Mouse (Mus musculus) limb, embryonic 12.5 days (tissue): ENCODE measurements around the gene Psen2. TPM values are rescaled to one million over a fixed set of nuclear protein-coding genes. Genes with fewer than 3 reads are reported as not detected.

Experiments used
- ATAC-seq: fragments of 200-750 bp; cut with Nextera tagmentation; 2 replicates; pipeline ENCODE4 v1.8.0; 2017; ENCODE audit warnings: low read depth, moderate TSS enrichment; ENCODE audit not compliant: insufficient number of reproducible peaks, insufficient read depth, low FRiP score, low TSS enrichment
- H3K27ac ChIP-seq: fragments of 300-500 bp; sonication (generic); 2 replicates; pipeline ENCODE4 v1.5.1; 2016; ENCODE audit warnings: mild to moderate bottlenecking, moderate library complexity
- H3K27me3 ChIP-seq: fragments of 300-500 bp; sonication (generic); 2 replicates; pipeline ENCODE4 v1.6.1; 2016; ENCODE audit warnings: mild to moderate bottlenecking, moderate library complexity
- H3K36me3 ChIP-seq: fragments of 300-500 bp; sonication (generic); 2 replicates; pipeline ENCODE4 v1.6.1; 2016; ENCODE audit warnings: mild to moderate bottlenecking, moderate library complexity
- H3K4me1 ChIP-seq: fragments of 300-500 bp; sonication (generic); replicated peaks from 2 replicates; pipeline ENCODE4 v1.6.1; 2016
- H3K4me2 ChIP-seq: fragments of 300-500 bp; sonication (generic); 2 replicates; pipeline ENCODE4 v1.6.1; 2016; ENCODE audit warnings: mild to moderate bottlenecking, moderate library complexity
- H3K4me3 ChIP-seq: fragments of 300-500 bp; sonication (generic); replicated peaks from 2 replicates; pipeline ENCODE4 v1.5.1; 2016; ENCODE audit warnings: mild to moderate bottlenecking
- H3K9ac ChIP-seq: fragments of 300-500 bp; sonication (generic); replicated peaks from 2 replicates; pipeline ENCODE4 v1.6.1; 2016; ENCODE audit warnings: mild to moderate bottlenecking, moderate library complexity
- H3K9me3 ChIP-seq: fragments of 300-500 bp; sonication (generic); 2 replicates; pipeline ENCODE4 v1.6.1; 2016; ENCODE audit warnings: mild to moderate bottlenecking, moderate library complexity
- WGBS: fragments of 180-500 bp; shearing (Covaris S2); methylation state at CpG from one replicate; pipeline ENCODE4 v1.1.7; 2016; 5-methylcytosine and 5-hydroxymethylcytosine counted together
- polyA plus RNA-seq: library from polyadenylated mRNA; unstranded; fragments of >200 nt; fragmentation: Nextera tagmentation; extraction: Ambion mirVana; gene quantifications from 2 replicates; pipeline ENCODE4 v1.2.1, GENCODE M21; 2016

The Psen2 gene
- polyA plus RNA-seq, 1 experiment from 2014 or later: 10.7 TPM

DNA sequence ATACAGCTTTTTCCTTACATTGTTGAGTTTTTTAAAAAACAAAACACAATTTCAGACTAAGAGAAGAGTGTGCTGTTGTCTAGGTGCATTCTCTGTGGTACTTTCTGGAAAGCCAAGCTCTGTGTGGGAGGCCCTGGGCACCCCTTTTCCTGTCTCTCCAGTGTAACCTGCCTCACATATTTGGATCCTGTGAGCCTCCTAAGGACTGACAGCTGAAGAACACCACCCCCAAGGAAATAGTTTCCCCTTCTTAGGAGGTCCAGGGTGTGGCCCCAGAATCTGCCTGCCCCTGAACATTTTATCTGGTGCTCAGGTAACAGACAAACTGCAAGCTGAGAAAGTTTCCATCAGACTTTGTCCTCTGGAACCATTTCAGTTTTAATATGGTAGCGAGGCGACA is 5.8 kb upstream of the Psen2 start:
- H3K27me3 ChIP-seq: peaks cover 9% of the 10 kb centered on the region
- no peak overlapping the region for H3K27ac ChIP-seq
- no peaks in the 10 kb centered on the region for H3K36me3 ChIP-seq
- H3K4me3 ChIP-seq: no peak overlapping the region
- peaks cover 4% of the 10 kb centered on the region; the same call in 1 of the 2 replicates for H3K4me1 ChIP-seq
- H3K4me2 ChIP-seq: no peak overlapping the region
- WGBS: 86% methylated on average over 2 of the region's 2 CpGs
- H3K9ac ChIP-seq: no peak overlapping the region
- no peaks in the 10 kb centered on the region for H3K9me3 ChIP-seq
- 0 out of 2 replicates have a peak, but pooled peaks have one; percentile 20 for ATAC-seq

DNA sequence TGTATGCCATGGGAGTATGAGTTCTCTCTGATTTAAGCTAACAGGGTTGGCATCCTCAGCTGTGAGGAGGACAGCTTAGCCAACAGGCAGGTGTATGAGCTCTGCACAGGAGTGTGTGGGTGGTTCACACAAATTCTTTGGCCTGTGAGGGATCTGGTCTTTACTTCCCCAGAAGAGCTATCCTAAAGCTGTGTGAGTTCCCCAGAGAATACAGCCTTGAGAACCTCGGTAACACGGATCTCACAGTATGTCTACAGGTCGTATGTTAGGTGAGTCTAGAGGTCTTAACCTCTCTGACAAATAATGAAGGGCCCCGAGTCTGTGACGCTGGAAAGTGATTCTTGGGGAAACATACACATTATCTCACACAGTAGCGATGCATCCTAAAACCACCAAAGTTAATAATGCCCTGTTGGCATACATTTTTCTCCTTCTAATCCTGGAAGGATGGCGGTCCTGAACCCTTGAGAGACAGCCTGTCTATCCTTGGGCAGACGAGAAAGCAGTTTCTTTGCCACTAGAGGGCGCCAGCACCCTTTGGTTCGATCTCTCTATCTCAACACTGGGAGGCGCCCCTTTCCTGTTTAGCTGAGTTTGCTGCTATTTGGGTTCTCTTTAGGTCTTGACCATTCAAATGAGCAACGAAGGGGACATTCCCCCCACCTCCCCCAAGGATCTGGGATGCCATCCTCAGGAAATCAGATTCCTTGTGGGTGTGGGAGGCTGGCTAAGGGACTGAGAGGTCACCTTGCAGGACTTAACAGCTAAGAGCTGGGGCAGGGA is 5.2 kb upstream of the Psen2 start:
- Histone ChIP-seq H3K27ac (no peak overlapping the region), H3K9ac (no peak overlapping the region), H3K27me3 (peaks cover 9% of the 10 kb centered on the region), H3K4me1 (peaks cover 4% of the 10 kb centered on the region; the same call in 1 of the 2 replicates), H3K4me2 (no peak overlapping the region), H3K4me3 (no peak overlapping the region), H3K36me3 (no peaks in the 10 kb centered on the region), H3K9me3 (no peaks in the 10 kb centered on the region)
- peak; percentile 80 for ATAC-seq
- 17% methylated on average over 12 of the region's 12 CpGs for WGBS

- Histone ChIP-seq H3K9ac (no peak overlapping the region), H3K27me3 (peaks cover 9% of the 10 kb centered on the region), H3K4me3 (no peak overlapping the region), H3K36me3 (no peaks in the 10 kb centered on the region), H3K4me2 (no peak overlapping the region), H3K27ac (no peak overlapping the region), H3K9me3 (no peaks in the 10 kb centered on the region), H3K4me1 (peaks cover 4% of the 10 kb centered on the region; the same call in 1 of the 2 replicates)
- 76% methylated on average over 10 of the region's 10 CpGs for WGBS
- ATAC-seq: no peak
Measured at GRCm38 (mm10) chr1:180267151-180267550, 3.9 kb upstream of the Psen2 start.

DNA sequence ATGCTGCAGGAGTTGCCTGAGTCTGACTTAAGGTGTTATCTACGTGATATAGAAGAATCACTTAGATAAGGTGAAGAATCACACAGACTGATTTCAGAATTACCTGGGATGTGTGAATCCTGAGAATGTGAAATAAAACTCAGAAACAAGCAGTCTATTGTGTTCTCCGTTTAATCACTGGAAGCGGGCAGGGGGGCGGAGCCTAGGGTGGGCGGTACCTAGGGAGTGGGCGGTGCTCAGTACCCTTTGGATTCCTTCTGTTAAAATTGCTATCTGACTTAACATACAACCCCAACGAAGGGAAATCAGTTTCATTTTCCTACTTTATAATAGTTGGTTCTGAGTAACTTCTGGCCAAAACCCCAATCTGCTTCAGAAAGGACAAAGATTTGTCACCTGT is 2.2 kb upstream of the Psen2 start:
- H3K27ac ChIP-seq: no peak overlapping the region
- WGBS: 19% methylated on average over 7 of the region's 7 CpGs
- no peak overlapping the region for H3K9ac ChIP-seq
- peak overlapping the region; percentile 27 for H3K4me2 ChIP-seq
- no peak for ATAC-seq
- H3K27me3 ChIP-seq: peaks cover 9% of the 10 kb centered on the region
- no peaks in the 10 kb centered on the region for H3K9me3 ChIP-seq
- H3K4me3 ChIP-seq: no peak overlapping the region
- H3K4me1 ChIP-seq: peaks cover 4% of the 10 kb centered on the region; the same call in 1 of the 2 replicates
- H3K36me3 ChIP-seq: no peaks in the 10 kb centered on the region

GRCm38 (mm10) chr1:180264851-180265250 is 1.6 kb upstream of the Psen2 start:
- 71% methylated on average over 10 of the region's 10 CpGs for WGBS
- Histone ChIP-seq H3K36me3 (no peaks in the 10 kb centered on the region), H3K27me3 (peaks cover 9% of the 10 kb centered on the region), H3K4me3 (no peak overlapping the region), H3K9me3 (no peaks in the 10 kb centered on the region), H3K4me1 (peaks cover 4% of the 10 kb centered on the region; the same call in 1 of the 2 replicates), H3K9ac (no peak overlapping the region), H3K27ac (no peak overlapping the region), H3K4me2 (no peak overlapping the region; the same call in 1 of the 2 replicates)
- ATAC-seq: no peak

DNA sequence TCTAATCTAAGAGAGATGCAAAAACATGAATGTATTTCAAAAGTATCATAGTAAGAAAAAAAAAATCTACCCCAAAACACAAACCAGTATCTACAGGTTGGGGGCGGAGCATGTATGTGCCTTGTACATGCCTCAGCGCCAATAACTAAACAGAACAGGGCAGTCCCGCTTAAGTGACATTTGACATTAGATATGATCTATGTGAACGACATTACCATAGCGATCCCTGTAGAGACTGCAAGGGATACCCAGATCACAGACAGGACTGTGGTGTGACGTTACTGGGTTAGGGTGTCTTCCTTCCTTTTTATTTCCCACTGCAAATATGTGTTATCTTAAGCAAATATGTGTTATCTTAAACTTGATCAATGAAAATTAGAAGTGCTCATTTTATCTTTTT is 1.2 kb upstream of the Psen2 start:
- WGBS: 79% methylated on average over 6 of the region's 6 CpGs
- no peak overlapping the region for H3K4me3 ChIP-seq
- H3K4me2 ChIP-seq: no peak overlapping the region
- peaks cover 9% of the 10 kb centered on the region for H3K27me3 ChIP-seq
- no peak for ATAC-seq
- no peak overlapping the region for H3K27ac ChIP-seq
- no peak overlapping the region for H3K9ac ChIP-seq
- H3K4me1 ChIP-seq: peaks cover 4% of the 10 kb centered on the region; the same call in 1 of the 2 replicates
- no peaks in the 10 kb centered on the region for H3K9me3 ChIP-seq
- no peaks in the 10 kb centered on the region for H3K36me3 ChIP-seq

DNA sequence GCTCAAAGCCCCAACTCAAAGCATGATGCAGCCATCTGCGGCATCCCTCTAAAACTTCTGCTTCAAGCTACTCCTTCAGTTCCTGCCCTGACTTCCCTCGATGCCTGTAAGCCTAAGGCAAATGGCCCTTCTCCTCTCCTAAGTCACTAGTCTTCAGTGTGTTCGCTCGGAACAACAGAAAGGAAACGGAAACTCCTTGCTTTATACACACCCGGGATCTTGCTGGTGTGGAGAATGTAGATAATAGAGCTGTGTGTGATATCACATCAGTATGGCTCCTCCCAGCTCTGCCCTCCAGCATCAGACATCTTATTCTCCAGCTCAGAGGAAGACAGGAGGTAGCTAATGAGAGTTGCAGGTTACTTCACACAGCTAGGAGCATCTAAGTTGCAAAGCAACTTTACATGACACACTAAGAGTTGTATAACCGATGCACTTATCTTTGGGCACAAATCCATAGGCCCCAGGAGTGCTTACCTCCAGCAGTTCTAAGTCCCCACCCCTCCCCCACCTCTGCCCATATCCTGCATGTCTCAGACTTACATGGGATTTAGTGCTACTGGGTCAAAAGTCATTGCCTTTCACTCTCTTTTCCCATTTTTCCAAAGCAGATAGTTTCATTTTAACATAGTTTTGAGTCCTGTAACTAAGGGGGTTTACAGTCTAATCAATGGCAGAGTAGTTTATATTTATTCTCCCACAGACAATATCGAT is 1.2 kb downstream of the Psen2 start:
- Histone ChIP-seq H3K4me2 (no peak overlapping the region), H3K27ac (no peak overlapping the region), H3K4me3 (no peak overlapping the region), H3K4me1 (no peaks in the 10 kb centered on the region; the same call in 1 of the 2 replicates), H3K9ac (no peak overlapping the region), H3K36me3 (no peaks in the 10 kb centered on the region), H3K9me3 (no peaks in the 10 kb centered on the region), H3K27me3 (peaks cover 1% of the 10 kb centered on the region)
- 87% methylated on average over 8 of the region's 8 CpGs for WGBS
- ATAC-seq: no peak

DNA sequence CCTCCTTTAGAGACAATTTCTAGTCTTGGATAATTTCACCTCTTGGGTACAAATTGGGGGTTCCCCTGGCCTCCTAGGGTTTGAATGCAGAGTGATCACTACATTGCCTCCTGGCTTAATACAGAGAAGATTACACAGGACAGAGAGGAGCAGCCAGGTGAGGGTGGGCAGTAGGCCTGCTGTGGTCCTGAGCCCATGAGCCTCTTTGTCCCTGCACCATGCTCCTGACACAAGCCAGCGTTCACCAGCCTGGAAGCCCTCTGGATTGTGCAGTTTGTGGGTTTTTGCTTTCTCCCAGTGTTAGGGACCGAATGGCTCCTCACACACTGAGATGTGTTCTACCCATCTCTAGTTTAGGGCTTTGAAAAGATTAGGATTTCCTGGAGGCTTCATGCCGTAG is 1.8 kb downstream of the Psen2 start:
- Histone ChIP-seq H3K9me3 (no peaks in the 10 kb centered on the region), H3K4me1 (peaks cover 3% of the 10 kb centered on the region), H3K4me2 (no peak overlapping the region), H3K4me3 (no peak overlapping the region), H3K27ac (no peak overlapping the region), H3K9ac (no peak overlapping the region), H3K27me3 (no peaks in the 10 kb centered on the region), H3K36me3 (no peaks in the 10 kb centered on the region)
- 83% methylated on average over 3 of the region's 3 CpGs for WGBS
- ATAC-seq: no peak

- Histone ChIP-seq H3K27me3 (no peaks in the 10 kb centered on the region), H3K4me2 (no peak overlapping the region), H3K36me3 (no peaks in the 10 kb centered on the region), H3K27ac (no peak overlapping the region), H3K4me3 (no peak overlapping the region), H3K9ac (no peak overlapping the region), H3K4me1 (peaks cover 3% of the 10 kb centered on the region), H3K9me3 (no peaks in the 10 kb centered on the region)
- 78% methylated on average over 2 of the region's 2 CpGs for WGBS
- no peak for ATAC-seq
Measured at GRCm38 (mm10) chr1:180260886-180261285, 2.4 kb downstream of the Psen2 start.

DNA sequence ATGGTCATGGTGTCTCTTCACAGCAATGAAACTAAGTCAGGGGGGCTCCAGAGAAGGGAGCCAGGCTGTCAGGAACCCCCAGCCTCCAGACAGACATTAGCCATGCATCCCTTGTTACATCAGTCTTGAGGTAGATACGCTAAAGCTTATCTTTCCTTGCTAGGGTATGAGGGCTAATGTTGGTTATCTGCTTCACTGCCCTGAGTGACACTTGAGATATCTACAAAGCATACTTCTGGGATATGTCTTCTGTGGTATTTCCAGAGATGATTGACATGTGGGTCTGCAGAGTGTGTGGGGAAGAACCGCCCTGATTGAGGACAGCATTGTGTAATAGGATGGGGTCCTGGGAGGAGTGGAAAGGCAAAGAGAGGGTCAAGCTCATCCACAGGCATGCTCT is 3.5 kb downstream of the Psen2 start:
- Histone ChIP-seq H3K9me3 (no peaks in the 10 kb centered on the region), H3K27ac (no peak overlapping the region), H3K9ac (no peak overlapping the region), H3K27me3 (peaks cover 6% of the 10 kb centered on the region; the same call in 1 of the 2 replicates), H3K36me3 (no peaks in the 10 kb centered on the region), H3K4me2 (no peak overlapping the region), H3K4me1 (peaks cover 13% of the 10 kb centered on the region), H3K4me3 (no peak overlapping the region)
- ATAC-seq: no peak
- WGBS: 86% methylated on average over 2 of the region's 2 CpGs

GRCm38 (mm10) chr1:180257446-180257845 is 5.8 kb downstream of the Psen2 start:
- Histone ChIP-seq H3K4me3 (no peak overlapping the region), H3K36me3 (no peaks in the 10 kb centered on the region), H3K9ac (no peak overlapping the region), H3K9me3 (no peaks in the 10 kb centered on the region), H3K27me3 (peaks cover 12% of the 10 kb centered on the region; the same call in 1 of the 2 replicates), H3K27ac (no peak overlapping the region), H3K4me1 (peaks cover 13% of the 10 kb centered on the region), H3K4me2 (no peak overlapping the region)
- no peak for ATAC-seq
- 88% methylated on average over 6 of the region's 6 CpGs for WGBS
